ENCODE assay signal across 8 mouse cellular contexts in the genomic region with DNA sequence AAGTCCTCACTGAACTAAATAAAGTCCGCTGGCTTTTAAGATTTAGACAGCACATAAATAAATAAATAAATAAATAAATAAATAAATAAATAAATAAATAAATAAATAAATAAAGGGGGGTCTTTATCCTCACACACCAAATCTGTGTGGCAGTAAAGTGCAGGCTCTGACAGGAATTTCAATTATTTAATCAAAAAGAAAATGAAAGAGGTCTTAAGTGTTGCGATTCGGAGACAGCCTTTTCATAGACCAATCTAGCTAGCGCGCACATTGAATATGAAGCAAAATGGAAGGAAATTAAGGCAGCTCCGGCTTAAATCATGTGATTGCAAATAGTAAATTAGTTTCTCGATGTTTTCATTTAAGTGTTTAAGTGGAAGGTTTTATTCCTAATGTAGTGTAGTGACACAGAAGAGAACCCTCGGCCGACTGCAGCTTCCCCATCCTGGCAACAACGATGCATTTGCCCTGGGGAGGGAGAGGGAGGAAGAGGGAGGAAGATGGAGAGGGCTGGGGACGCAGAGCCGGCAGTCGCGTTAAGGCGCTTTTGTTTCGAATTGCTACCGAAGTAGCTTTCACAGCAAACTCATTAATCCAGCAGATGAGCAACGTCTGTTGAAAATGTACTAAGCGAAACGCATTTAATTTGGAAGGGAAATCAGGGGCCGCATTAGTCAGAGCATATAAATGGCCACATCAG. TPM values are rescaled to one million over a fixed set of nuclear protein-coding genes. Genes with fewer than 3 reads are reported as not detected.
DNase-seq lines count a peak whose midpoint lies in the region; ATAC-seq and TF ChIP-seq lines count a peak whose summit lies in the region.

No protein-coding gene starts in this region.

- no peaks in the 10 kb centered on the region for H3K36me3 ChIP-seq in lung, postnatal 0 days (ENCODE audit: insufficient read depth, low read length)
- no peaks in the 10 kb centered on the region for H3K36me3 ChIP-seq in intestine, postnatal 0 days (ENCODE audit: control insufficient read depth, insufficient read depth)

- H3K4me1 ChIP-seq in lung, postnatal 0 days (ENCODE audit: insufficient read depth, low read depth, low read length) = peaks cover 2% of the 10 kb centered on the region; the same call in 1 of the 2 replicates
- H3K4me1 ChIP-seq in intestine, postnatal 0 days (replicated peaks; ENCODE audit: control insufficient read depth, insufficient read depth, low read length) = no peaks in the 10 kb centered on the region

- no peak for TF ChIP-seq CTCF in lung, postnatal 0 days (IDR thresholded peaks at IDR 0.05)
- no peak for TF ChIP-seq CTCF in intestine, postnatal 0 days (IDR thresholded peaks at IDR 0.05; ENCODE audit: low read depth)

- ATAC-seq in lung, postnatal 0 days = no peak
- no peak for ATAC-seq in intestine, postnatal 0 days

- no peaks in the 10 kb centered on the region for H3K9me3 ChIP-seq in lung, postnatal 0 days (ENCODE audit: low read length)
- H3K9me3 ChIP-seq in intestine, postnatal 0 days (ENCODE audit: control insufficient read depth) = no peaks in the 10 kb centered on the region

- H3K27ac ChIP-seq in lung, postnatal 0 days (ENCODE audit: low read length) = no peak overlapping the region
- no peak overlapping the region for H3K27ac ChIP-seq in intestine, postnatal 0 days (ENCODE audit: low read depth, low read length)

- peak overlapping the region; percentile 54 for H3K4me2 ChIP-seq in lung, postnatal 0 days (replicated peaks; ENCODE audit: low read depth, low read length)
- peak overlapping the region; percentile 60 for H3K4me2 ChIP-seq in intestine, postnatal 0 days (replicated peaks; ENCODE audit: low read depth)

- H3K27me3 ChIP-seq in lung, postnatal 0 days (replicated peaks; ENCODE audit: insufficient read depth, low read length) = 0 out of 2 replicates have a peak, but pooled peaks cover 3% of the 10 kb centered on the region
- H3K27me3 ChIP-seq in intestine, postnatal 0 days (replicated peaks; ENCODE audit: control insufficient read depth, insufficient read depth, low read length) = peaks cover 10% of the 10 kb centered on the region; the same call in 1 of the 2 replicates

- peak overlapping the region; percentile 37 for H3K4me3 ChIP-seq in lung, postnatal 0 days (ENCODE audit: low read depth, low read length)
- H3K4me3 ChIP-seq in intestine, postnatal 0 days (ENCODE audit: low read depth, low read length) = peak overlapping the region; percentile 26

- DNase-seq in adrenal gland, postnatal 10 days = peak; percentile 6
- no peak for DNase-seq in adrenal gland, adult 18-20 months (ENCODE audit: low spot score in 2 of 2)
- DNase-seq in lung, postnatal 0 days (ENCODE audit: low spot score) = no peak
- no peak for DNase-seq in lung, postnatal 4 days
- DNase-seq in retina, embryonic 14.5 days (ENCODE audit: low spot score) = peak; percentile 49
- no peak for DNase-seq in adrenal gland, postnatal 36 days
- no peak for DNase-seq in B cell, adult 2 months

- no peak overlapping the region for H3K9ac ChIP-seq in lung, postnatal 0 days (replicated peaks; ENCODE audit: low read depth)
- no peak overlapping the region for H3K9ac ChIP-seq in intestine, postnatal 0 days (ENCODE audit: low read depth, low read length)

- WGBS in lung, postnatal 0 days = 10% methylated on average over 21 of the region's 21 CpGs
- WGBS in intestine, postnatal 0 days = 11% methylated on average over 21 of the region's 21 CpGs

- TF ChIP-seq EP300 in lung, postnatal 0 days (IDR thresholded peaks at IDR 0.05) = no peak

RNA-seq across cellular contexts. Expression of a gene that starts 15.3 kb away (rescaled TPM):
- not detected for total RNA-seq in adrenal gland, postnatal 10 days (2021)
- not detected for total RNA-seq in adrenal gland, adult 18-20 months (2021)
- not detected in 2 replicates for polyA plus RNA-seq in lung, postnatal 0 days (2015; fragmentation: Nextera tagmentation; extraction: Ambion mirVana)
- polyA plus RNA-seq in intestine, postnatal 0 days (2015; fragmentation: Nextera tagmentation; extraction: Ambion mirVana) = not detected in 2 replicates
- total RNA-seq in adrenal gland, postnatal 36 days (2021) = not detected

RNA-seq across cellular contexts. Expression of a gene that starts 57.8 kb away (rescaled TPM):
- total RNA-seq in adrenal gland, postnatal 10 days (2021) = 1,000 to 10,000 TPM; 1,152 to 1,293 TPM
- total RNA-seq in adrenal gland, adult 18-20 months (2021) = 1,000 to 10,000 TPM; 3,946 to 4,032 TPM
- 956 and 1,427 TPM in 2 replicates for polyA plus RNA-seq in lung, postnatal 0 days (2015; fragmentation: Nextera tagmentation; extraction: Ambion mirVana)
- polyA plus RNA-seq in intestine, postnatal 0 days (2015; fragmentation: Nextera tagmentation; extraction: Ambion mirVana) = 1,042 and 1,135 TPM in 2 replicates
- total RNA-seq in adrenal gland, postnatal 36 days (2021) = 1,000 to 10,000 TPM; 1,561 to 3,265 TPM

Comparison
In these comparisons a context has a peak if more than half of its experiments do, and no peak if none do; other contexts are left out.
1. DNase-seq: peak in adrenal gland, postnatal 10 days (single experiment) and retina, embryonic 14.5 days (single experiment); none in adrenal gland, adult 18-20 months (0 of 2), lung, postnatal 0 days (single experiment), lung, postnatal 4 days (0 of 2), adrenal gland, postnatal 36 days (0 of 2) and B cell, adult 2 months (0 of 2).